Mouse (Mus musculus) large intestine, adult 2 months (tissue): ENCODE data around the gene Pakap. TPM values are rescaled to one million over a fixed set of nuclear protein-coding genes. Genes with fewer than 3 reads are reported as not detected.

ENCODE experiments used
- polyA plus RNA-seq: library from polyadenylated mRNA; depleted of rRNA; stranded (reverse); fragments of >200 nt; gene quantifications from 2 replicates; pipeline ENCODE4 v1.2.3, GENCODE M21; 2012; rRNA removed

Gene Pakap
- polyA plus RNA-seq, 1 experiment = 0.17 TPM

Other genes starting within 250 kb of the Pakap start
- 0.04 TPM in 2 replicates for gene Palm2, start 133.9 kb upstream of the Pakap start, polyA plus RNA-seq
- 7.4 and 15.1 TPM in 2 replicates for gene Akap2, start 149.5 kb downstream of the Pakap start, polyA plus RNA-seq